Mouse (Mus musculus): Measurements from ENCODE around the gene 1700056E22Rik.

- TF ChIP-seq CTCF (IDR thresholded peaks at IDR 0.05; ENCODE audit: low read depth) (no peak), EP300 (IDR thresholded peaks at IDR 0.05; ENCODE audit: low read depth) (no peak)
Observed at GRCm38 (mm10) chr1:184053711-184054110, 19.6 kb upstream of the 1700056E22Rik start.
